Mouse (Mus musculus) liver, embryonic 14.5 days (tissue): ENCODE measurements around the gene Med13l.
A peak's percentile ranks its signal among the peaks of the same experiment; 100 is the strongest.

ENCODE experiments used
- CTCF ChIP-seq: IDR thresholded peaks from 2 replicates; pipeline ENCODE4 v1.5.1; 2016; ENCODE audit warnings: antibody characterized with exemption, low read depth, control low read depth
- EP300 ChIP-seq: IDR thresholded peaks from 2 replicates; pipeline ENCODE4 v1.6.1; 2016; ENCODE audit warnings: antibody characterized with exemption, low read depth

DNA sequence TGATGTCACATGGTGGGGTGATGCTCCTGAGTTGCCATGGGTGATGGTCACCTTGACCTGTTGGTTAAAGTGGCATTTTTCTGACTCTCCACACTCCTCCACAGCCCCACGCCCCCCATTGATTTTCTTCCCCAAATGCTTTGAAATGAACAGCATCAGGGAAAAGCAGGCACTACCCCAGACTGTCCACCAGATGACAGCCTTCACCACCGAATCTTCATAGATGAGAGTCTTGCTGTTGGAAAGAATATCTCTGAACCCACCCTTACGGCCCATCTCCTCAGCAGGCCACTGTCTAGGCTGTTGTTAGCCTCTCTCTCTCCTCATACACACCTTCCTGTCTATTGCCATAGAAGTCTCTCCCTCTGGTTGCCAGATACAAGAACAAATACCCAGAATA lies 213.4 kb downstream of the Med13l start:
- TF ChIP-seq EP300 = no peak
- TF ChIP-seq CTCF = peak; percentile 57
